Mouse (Mus musculus) left cerebral cortex, adult 9 months (tissue): ENCODE results near the gene Slc36a2.

Experiments
- DNase-seq, 2 experiments: peaks; one replicate each; pipeline ENCODE4 v3.0.0; 2022; ENCODE audit warnings: low spot score in 2 of 2

The Slc36a2 gene

GRCm38 (mm10) chr11:55184733-55185291 is at the start of gene Slc36a2:
Slc36a2 (minus strand) TSS chr11:55185077.
- DNase-seq = no peak

DNA sequence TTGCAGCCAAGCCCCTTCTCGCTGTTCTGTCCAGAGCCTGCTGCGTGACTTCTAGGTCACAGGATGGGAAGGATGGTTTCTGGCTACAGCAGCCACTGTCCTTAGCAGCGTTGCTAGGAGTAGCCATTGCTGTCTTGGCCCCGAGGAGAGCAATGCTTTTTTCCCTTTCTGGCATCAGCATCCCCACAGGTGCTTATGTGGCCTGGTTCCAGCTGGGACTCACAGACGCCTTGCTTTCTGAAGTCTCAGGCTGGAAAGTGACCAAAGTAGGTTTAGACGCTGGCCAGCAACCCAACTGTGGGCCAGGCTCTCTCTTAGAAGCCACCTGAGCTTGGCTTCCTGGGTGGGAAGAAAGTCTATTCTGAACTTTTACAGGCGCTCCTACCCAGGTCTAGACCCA is 49.4 kb upstream of the Slc36a2 start:
- DNase-seq = no peak

- DNase-seq = no peak
Observed at GRCm38 (mm10) chr11:55231034-55231433, 46.2 kb upstream of the Slc36a2 start.

GRCm38 (mm10) chr11:55221306-55221705 is 36.4 kb upstream of the Slc36a2 start:
- no peak for DNase-seq

GRCm38 (mm10) chr11:55218473-55218872 is 33.6 kb upstream of the Slc36a2 start:
- no peak for DNase-seq

DNA sequence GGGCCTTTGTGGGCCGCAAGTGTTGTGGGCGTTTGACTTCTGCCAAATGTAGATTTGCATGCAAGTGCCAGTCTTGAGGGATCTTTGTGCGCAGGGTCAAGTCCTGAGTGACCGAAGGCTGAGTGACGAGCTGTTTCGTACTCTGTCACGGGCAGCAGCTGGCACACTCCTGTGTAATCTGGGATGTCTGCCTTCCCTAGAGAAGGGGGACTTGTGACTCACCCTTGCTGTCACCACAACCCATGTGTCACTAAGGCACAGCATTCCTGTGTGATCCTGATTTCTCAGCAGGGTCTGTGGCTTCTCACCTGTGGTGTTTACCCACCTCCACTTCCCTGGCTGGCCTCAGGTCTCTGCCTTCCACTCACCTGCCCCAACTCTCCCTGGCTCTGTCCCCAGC is 33.0 kb upstream of the Slc36a2 start:
- no peak for DNase-seq

DNA sequence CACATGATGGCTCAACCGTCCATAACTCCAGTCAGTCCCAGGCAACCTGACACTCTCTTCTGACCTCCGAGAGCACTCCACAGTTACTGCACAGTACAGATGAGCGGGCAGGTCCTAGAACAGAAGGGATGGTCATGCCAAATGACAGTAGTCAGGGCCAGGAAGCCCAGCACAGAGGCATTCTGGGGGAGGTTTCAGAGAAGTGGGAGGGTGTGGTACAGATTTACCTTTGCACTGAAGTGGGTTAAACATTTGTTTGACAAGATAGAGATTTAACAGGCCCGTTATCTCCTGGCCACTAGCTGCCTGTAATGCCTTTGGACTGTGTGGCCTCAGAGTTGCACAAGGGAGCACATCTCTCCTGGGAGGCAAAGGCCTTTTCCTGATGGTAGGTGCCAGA is 32.5 kb upstream of the Slc36a2 start:
- no peak for DNase-seq

- DNase-seq = peak; percentile 37 to 69
Observed at GRCm38 (mm10) chr11:55216830-55217229, 32.0 kb upstream of the Slc36a2 start.

DNA sequence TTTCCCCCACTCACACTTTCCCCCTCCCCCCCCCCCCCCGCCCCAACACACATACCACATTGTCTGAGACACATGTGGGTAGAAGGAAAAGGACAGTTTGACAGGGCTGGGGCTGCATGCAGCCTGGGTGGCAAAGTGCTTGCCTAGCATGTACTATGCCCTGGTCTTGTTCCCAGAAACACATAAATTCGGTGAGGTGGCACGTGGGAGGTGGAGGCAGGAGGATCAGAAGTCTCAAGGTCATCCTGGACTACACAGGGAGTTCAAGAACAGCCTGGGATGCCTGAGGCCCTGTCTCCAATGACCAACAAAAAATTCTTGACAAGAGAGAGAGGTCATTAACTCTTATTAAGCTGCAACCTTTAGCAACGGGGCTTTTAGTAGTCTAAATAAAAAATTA is 31.2 kb upstream of the Slc36a2 start:
- DNase-seq = no peak

DNA sequence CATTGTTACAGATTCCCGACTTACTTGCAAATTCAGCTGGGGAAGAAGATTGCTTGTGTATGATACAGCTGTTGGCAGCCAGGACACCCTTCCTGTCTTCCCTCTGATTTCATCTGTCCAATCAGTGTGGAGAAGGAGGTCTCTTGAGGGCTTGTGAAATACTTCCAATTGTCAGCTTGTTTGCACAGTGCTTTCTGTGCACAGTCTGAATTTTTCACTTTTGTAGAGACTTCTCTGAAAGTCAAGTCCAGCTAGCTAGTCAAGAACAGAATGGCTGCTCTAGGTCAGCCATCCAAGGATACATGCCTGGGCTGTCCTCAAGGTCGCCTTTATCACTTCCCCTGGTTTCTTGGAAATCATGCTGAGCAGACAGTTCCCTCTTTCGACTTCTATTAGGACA is 30.1 kb upstream of the Slc36a2 start:
- no peak for DNase-seq

- DNase-seq = no peak
Observed at GRCm38 (mm10) chr11:55214161-55214560, 29.3 kb upstream of the Slc36a2 start.

- no peak for DNase-seq
Observed at GRCm38 (mm10) chr11:55213518-55213917, 28.6 kb upstream of the Slc36a2 start.

DNA sequence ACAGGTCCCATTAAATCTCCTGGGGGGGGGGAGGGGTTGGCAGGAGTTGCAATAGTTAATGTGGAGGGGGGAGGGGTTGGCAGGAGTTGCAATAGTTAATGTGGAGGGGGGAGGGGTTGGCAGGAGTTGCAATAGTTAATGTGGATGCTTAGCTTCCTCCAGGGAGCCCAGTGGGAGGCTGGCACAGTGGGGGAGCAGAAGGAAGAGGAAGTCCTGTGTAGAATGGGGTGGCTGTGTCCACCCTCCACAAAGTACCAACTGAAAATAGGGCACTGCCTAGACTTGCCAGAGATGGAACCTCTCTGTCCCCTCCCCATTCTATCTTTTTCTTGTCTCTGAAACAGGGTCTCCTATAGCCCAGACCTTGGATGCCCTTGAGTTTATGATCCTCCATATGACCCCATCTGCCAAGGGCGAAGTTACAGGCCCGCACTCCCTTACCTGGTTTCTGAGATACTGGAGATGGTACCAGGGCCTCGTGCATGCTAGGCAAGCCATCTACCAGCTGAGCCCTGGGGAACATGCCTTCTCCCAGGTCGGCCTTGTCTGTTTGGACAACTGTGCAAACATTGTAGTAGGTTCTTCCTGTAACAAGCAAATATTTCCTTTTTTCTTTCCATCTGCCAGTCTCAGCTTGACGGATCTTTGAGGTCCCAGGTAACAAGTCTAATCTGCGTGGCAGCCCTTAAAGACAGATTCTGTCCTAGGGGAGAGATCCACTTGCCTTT is 24.9 kb upstream of the Slc36a2 start:
- no peak for DNase-seq

DNA sequence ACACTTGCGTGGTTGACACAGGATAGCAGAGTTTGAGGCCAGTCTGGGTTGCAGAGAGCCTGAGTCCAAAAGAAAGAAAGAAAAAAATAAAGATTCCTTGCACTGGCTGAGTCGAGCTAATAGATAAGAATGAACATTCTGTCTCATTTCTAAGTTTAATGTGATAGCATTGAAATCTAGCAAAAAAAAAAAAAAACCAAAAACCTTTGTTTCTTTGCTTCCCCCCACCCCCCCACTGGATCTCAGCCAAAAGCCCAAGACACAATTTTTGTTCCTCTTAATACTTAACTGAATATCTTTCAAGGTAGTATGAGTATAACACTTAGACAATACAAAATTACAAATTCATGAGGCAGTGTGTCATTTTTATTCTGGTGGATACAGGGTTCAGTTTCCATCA is 24.2 kb upstream of the Slc36a2 start:
- no peak for DNase-seq

DNA sequence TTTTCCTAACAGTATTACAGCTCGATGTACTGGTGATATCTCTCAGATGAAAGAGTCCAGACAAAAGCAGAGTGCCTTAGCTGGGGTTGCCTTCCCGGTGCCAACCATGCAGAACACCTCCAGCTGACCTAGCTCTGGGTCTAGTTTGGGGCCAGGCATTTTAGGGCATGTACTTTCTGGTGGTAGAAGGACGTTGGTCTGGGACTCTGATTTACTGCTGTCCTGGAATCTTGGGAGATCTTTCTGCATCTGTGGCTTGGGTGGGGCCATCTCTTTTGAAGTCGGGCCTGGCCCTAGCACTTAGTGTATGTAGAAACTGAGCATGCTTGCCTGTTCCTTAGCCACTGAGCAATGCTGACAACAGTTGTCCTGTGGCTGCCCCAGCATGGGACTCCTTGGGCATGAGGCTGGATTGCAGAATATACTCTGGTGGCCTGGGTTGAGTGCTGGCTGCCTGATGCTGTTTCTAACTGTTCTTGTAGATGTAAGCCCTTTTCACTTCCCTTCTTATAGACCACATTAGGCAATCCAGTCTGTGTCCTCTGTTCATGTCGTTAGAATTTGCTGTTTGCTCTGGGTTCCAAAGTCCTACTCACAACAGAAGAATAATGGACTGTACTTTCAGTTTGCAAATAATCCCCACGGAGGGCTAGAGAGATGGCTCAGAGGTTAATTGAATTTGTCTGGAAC is 23.3 kb upstream of the Slc36a2 start:
- no peak for DNase-seq

- no peak for DNase-seq
Observed at GRCm38 (mm10) chr11:55204602-55205001, 19.7 kb upstream of the Slc36a2 start.

- DNase-seq = peak; percentile 79 to 96
Observed at GRCm38 (mm10) chr11:55204159-55204596, 19.3 kb upstream of the Slc36a2 start, which contains the start of gene Slc36a1. Slc36a1 (plus strand) TSS chr11:55204350.

DNA sequence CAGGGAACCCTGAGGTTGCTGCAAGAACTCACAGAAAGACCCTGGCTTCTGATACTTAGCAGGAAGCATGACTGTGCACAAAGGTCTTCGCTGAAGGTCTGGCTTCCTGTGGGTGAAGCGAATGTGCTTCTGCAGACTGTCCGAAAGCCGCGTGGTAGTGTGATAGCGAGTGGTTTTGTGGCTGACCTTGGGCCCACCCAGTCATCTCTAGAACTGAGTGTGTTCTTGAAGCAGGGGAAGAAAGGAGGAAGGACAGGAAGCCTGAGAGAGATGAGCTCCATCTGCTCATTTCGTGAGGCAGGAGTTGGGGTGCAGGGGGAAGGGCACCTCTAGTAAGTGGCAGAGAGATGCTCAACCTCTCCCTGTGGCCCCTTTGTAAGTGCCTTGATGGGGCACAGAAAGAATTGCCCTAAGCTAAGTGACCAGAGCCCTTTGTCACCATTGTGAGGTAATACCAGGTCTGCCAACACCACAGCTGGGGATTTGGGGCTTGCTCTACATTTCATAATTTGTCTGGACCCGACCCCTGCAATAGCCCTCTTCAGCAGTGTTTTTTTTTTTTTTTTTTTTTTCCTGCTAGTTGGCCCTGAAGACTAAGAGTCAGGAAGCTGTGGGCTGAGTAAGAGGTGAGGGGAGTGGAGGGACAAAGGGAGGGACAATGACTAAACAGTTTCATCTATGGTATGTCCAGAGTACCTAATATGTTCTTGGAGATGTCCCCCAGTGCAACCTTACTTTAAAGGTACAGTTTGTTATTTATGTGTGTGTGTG is 13.0 kb upstream of the Slc36a2 start:
- DNase-seq = no peak

GRCm38 (mm10) chr11:55197086-55197485 is 12.2 kb upstream of the Slc36a2 start:
- no peak for DNase-seq

DNA sequence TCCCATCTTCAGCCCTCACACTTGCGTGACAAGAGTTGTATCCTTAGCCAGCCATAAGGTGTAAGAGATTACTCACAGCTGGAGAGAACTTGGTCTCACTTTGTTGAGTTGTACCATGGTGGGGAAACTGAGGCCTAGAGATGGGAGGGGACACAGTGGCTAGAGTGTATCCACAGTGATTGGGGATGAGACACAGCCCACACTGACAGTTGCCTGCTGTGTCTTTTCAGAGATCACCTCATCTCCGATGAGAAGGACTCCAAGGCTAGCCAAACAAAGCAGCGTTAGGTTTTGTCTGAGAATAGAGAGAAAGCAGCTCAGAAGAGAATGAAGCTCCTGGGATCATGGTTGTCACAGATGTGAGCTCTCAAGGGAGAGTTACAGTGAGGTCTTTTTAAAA is 5.3 kb upstream of the Slc36a2 start:
- no peak for DNase-seq

DNA sequence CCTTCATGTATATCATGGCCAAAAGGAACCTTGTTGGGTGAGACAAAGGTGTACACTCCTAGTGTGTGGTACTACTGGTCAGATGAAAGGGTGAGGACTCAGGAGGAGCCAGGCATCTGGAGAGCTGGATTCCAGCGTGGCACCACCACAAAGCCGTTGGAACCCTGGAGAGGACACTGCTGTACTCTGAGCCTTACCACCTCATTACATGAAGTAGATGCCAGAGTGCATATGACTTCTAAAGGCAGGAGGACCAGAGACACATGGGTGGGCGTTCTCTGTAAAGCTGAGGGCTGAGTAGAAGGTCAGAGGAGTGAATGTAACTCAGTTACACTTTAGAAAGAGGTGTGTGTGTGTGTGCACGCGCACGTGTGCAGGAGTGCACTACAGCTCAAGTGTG is 2.9 kb upstream of the Slc36a2 start:
- no peak for DNase-seq

- DNase-seq = no peak
Observed at GRCm38 (mm10) chr11:55187292-55187691, 2.4 kb upstream of the Slc36a2 start.
